8 mouse cellular contexts compared by ENCODE assay signal in the genomic region with DNA sequence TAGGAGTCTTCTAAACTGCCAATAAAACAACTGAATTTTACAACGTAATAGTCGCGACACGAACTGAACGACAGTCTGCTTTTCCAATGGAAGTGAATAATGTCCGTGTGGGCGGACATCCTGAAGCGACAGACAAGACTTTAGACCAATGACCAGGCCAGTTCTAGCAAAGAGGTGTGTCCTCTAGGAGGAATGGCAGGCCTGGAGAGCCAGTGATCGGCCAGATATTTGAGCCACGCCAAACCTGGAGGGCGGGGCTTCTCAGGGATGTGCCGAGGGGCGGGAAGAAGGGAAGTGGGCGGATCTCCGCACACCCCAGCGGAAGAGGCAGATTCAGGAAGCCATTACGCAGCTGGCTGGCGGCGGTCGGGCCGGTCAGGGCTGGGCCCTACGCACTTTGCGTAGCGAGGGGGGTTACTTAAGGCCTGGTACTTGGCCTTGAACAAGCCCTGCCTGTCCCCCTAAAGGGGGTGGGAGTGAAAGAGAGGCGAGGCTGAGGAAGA. TPM values are rescaled to one million over a fixed set of nuclear protein-coding genes. Genes with fewer than 3 reads are reported as not detected.
DNase-seq lines count a peak whose midpoint lies in the region; ATAC-seq lines count a peak whose summit lies in the region.

No protein-coding gene starts in this region.

- H3K9ac ChIP-seq in hindbrain, embryonic 12.5 days, result peak overlapping the region; percentile 82; the same call in 1 of the 2 replicates

- H3K27ac ChIP-seq in hindbrain, embryonic 12.5 days, result peak overlapping the region; percentile 96

- DNase-seq in NIH3T3 (ENCODE audit: low read depth), result peak; percentile 99
- peak; percentile 99 for DNase-seq in cerebellum, postnatal 10 days
- peak; percentile 98 to 99 for DNase-seq in frontal cortex, postnatal 10 days (ENCODE audit: low spot score in 2 of 2)
- peak; percentile 99 for DNase-seq in layer of hippocampus, postnatal 14 days (ENCODE audit: low spot score in 2 of 2)
- DNase-seq in lung, postnatal 14 days, result peak; percentile 98
- DNase-seq in retina, adult 2 months (ENCODE audit: low read depth, low spot score), result peak; percentile 98
- peak; percentile 96 to 98 for DNase-seq in thymus, postnatal 36 days

- peaks cover 19% of the 10 kb centered on the region for H3K36me3 ChIP-seq in hindbrain, embryonic 12.5 days

- ATAC-seq in hindbrain, embryonic 12.5 days (ENCODE audit: low FRiP score), result peak; percentile 96

- peak overlapping the region; percentile 88 for H3K4me3 ChIP-seq in hindbrain, embryonic 12.5 days

- peak overlapping the region; percentile 83 for H3K4me2 ChIP-seq in hindbrain, embryonic 12.5 days (replicated peaks)

- no peaks in the 10 kb centered on the region for H3K9me3 ChIP-seq in hindbrain, embryonic 12.5 days (replicated peaks)

- no peaks in the 10 kb centered on the region for H3K27me3 ChIP-seq in hindbrain, embryonic 12.5 days

- H3K4me1 ChIP-seq in hindbrain, embryonic 12.5 days, result peaks cover 29% of the 10 kb centered on the region

- under 1% methylated on average over 25 of the region's 25 CpGs for WGBS in hindbrain, embryonic 12.5 days

RNA-seq across cellular contexts. Expression of gene Slc25a25, which starts 0.7 kb away (rescaled TPM):
- 40.2 and 41.6 TPM in 2 replicates for polyA plus RNA-seq in hindbrain, embryonic 12.5 days (2016; fragmentation: Nextera tagmentation; extraction: Ambion mirVana)
- total RNA-seq in layer of hippocampus, postnatal 14 days (2021), result 10 to 100 TPM; 45.5 to 50.3 TPM

RNA-seq across cellular contexts. Expression of gene Naif1, which starts 1.7 kb away (rescaled TPM):
- polyA plus RNA-seq in hindbrain, embryonic 12.5 days (2016; fragmentation: Nextera tagmentation; extraction: Ambion mirVana), result 5.9 and 6.2 TPM in 2 replicates
- 1 to 10 TPM; 3.7 to 4.1 TPM for total RNA-seq in layer of hippocampus, postnatal 14 days (2021)

RNA-seq across cellular contexts. Expression of gene Ptges2, which starts 56.2 kb away (rescaled TPM):
- 34.5 and 35.1 TPM in 2 replicates for polyA plus RNA-seq in hindbrain, embryonic 12.5 days (2016; fragmentation: Nextera tagmentation; extraction: Ambion mirVana)
- 10 to 100 TPM; 36.6 to 40.3 TPM for total RNA-seq in layer of hippocampus, postnatal 14 days (2021)

Comparison
In these comparisons a context has a peak if more than half of its experiments do, and no peak if none do; other contexts are left out.
1. Peak in every context shown above with its lines: DNase-seq, ATAC-seq, H3K4me3 ChIP-seq and H3K27ac ChIP-seq.